Mouse (Mus musculus): ENCODE data around the gene Gm10320. TPM values are rescaled to one million over a fixed set of nuclear protein-coding genes. Genes with fewer than 3 reads are reported as not detected.

Gene Gm10320
- total RNA-seq, 2 experiments from 2014 or later, result 0.66 to 8.9 TPM

GRCm38 (mm10) chr13:98470321-98470720 is 21.5 kb downstream of the Gm10320 start:
- ATAC-seq (ENCODE audit: poor library complexity, severe bottlenecking), result no peak

- ATAC-seq (ENCODE audit: poor library complexity, severe bottlenecking), result no peak
These were observed 21.9 kb downstream of the Gm10320 start for GRCm38 (mm10) chr13:98469916-98470315.

GRCm38 (mm10) chr13:98461467-98461866 is 30.3 kb downstream of the Gm10320 start:
- no peak for ATAC-seq (ENCODE audit: poor library complexity, severe bottlenecking)

GRCm38 (mm10) chr13:98456398-98456797 is 35.4 kb downstream of the Gm10320 start:
- no peak for ATAC-seq (ENCODE audit: poor library complexity, severe bottlenecking)

- no peak for ATAC-seq (ENCODE audit: poor library complexity, severe bottlenecking)
These were observed 36.2 kb downstream of the Gm10320 start for GRCm38 (mm10) chr13:98455646-98456045.

- no peak for ATAC-seq (ENCODE audit: poor library complexity, severe bottlenecking)
These were observed 37.4 kb downstream of the Gm10320 start for GRCm38 (mm10) chr13:98454224-98454967.

DNA sequence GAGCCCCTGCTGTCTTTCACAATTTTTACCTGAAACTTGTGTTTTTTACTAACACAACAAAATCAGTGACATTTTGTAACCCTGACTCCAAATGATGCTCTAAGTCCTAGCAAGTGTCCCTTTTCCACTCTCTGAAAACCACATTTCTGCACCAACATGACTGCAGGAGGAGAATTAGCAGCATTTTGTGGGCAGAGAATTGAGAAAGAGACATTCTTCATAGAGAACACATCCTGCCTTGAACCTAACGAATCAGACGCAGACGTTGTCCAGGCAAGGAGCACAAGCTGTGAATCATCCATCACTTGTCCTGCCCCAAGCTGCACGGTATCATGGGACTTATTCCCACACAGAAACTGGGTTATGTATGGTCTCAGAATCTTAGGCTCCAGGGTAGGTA is 38.7 kb downstream of the Gm10320 start:
- ATAC-seq (ENCODE audit: poor library complexity, severe bottlenecking), result no peak

DNA sequence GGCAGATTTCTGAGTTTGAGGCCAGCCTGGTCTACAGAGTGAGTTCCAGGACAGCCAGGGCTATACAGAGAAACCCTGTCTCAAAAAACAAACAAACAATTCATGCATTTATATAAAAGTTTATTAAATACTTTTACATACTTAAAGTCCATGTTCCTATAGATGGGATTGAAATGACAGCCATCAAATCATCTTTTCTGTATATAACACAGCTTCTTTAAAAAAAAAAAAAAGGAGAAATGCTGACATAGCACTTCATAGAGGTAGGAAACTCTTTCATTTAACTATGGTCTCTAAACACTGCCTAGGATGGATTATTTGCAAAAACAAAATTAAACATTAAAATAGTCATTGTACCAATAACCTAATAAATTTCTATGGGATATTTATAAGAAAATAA is 43.1 kb downstream of the Gm10320 start:
- ATAC-seq (ENCODE audit: poor library complexity, severe bottlenecking), result no peak

DNA sequence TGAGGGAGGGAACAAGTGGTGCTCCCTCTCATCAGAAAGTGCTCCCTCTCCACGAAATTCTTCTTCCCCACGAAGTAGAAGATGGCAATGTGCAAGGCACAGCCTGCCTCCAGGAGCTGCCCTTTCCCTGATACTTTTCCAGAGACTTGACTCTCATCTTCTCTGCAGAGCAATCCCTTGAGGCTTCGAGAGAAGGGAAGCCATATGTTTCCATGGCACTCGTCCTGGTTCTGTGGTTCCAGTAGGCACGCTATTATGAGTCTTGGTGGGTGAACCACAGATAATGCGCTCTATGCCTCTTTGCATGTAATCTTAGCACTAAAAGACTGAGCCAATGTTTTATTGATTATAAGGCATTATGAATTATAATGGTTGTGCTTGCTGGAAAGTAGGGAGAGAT is 44.1 kb downstream of the Gm10320 start:
- no peak for ATAC-seq (ENCODE audit: poor library complexity, severe bottlenecking)

DNA sequence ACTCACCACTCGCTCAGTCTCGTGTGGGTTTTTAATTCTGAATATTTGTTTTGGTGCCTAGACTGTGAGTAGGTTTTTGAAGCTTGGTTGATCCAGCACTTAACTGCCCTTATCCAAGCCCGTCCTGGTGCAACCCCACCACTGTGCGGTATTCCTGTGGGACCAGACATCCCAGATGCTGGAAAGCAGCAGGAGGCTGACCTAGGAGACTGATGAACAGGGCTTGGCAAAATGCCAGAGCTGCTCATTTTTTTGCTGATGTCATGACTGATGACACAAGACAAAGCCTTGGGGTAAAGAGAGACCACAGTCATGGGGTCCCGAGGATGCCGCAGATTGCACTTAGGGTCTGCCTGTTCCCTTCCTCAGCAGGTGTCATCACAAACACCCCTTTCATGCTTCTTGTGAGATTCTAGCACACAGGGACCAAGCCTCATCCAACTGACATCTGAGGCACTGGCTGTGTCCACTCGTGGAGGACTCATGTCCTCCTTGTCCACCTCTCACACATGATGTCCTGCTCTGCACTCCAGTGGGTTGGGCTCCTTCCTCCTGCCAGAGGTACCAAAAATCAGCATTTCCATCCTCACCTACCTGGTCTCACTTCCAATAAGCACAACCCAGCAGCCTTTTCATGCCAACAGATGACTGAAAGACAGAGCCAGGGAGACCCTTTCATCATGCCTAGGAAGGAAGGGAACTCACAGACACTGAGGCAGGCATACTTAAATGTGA is 46.2 kb downstream of the Gm10320 start:
- no peak for ATAC-seq (ENCODE audit: poor library complexity, severe bottlenecking)

- ATAC-seq (ENCODE audit: poor library complexity, severe bottlenecking), result no peak
These were observed 50.8 kb downstream of the Gm10320 start for GRCm38 (mm10) chr13:98441001-98441400.

- ATAC-seq (ENCODE audit: poor library complexity, severe bottlenecking), result no peak
These were observed 51.4 kb downstream of the Gm10320 start for GRCm38 (mm10) chr13:98440293-98440952.

Other genes starting within 250 kb of the Gm10320 start
- gene Utp15, start 229.0 kb downstream of the Gm10320 start, total RNA-seq (2015), result 10.9 and 12.1 TPM in 2 replicates
- 18.8 and 20.5 TPM in 2 replicates for gene Utp15, start 229.0 kb downstream of the Gm10320 start, total RNA-seq (2017)
- 20.8 and 25.2 TPM in 2 replicates for gene Ankra2, start 228.9 kb downstream of the Gm10320 start, total RNA-seq (2015)
- gene Ankra2, start 228.9 kb downstream of the Gm10320 start, total RNA-seq (2017), result 20.7 and 20.9 TPM in 2 replicates
- gene Gm21976, start 212.1 kb downstream of the Gm10320 start, total RNA-seq (2015), result not detected in 2 replicates
- not detected in 2 replicates for gene Gm21976, start 212.1 kb downstream of the Gm10320 start, total RNA-seq (2017)
- 843 and 873 TPM in 2 replicates for gene Btf3, start 175.0 kb downstream of the Gm10320 start, total RNA-seq (2015)
- 1,331 and 1,501 TPM in 2 replicates for gene Btf3, start 175.0 kb downstream of the Gm10320 start, total RNA-seq (2017)
- gene Foxd1, start 137.8 kb downstream of the Gm10320 start, total RNA-seq (2015), result not detected in 2 replicates
- gene Foxd1, start 137.8 kb downstream of the Gm10320 start, total RNA-seq (2017), result not detected in 2 replicates
- gene Tmem174, start 145.4 kb upstream of the Gm10320 start, total RNA-seq (2015), result not detected in 2 replicates
- 0.11 TPM in 1 of 2 replicates, not detected in the other for gene Tmem174, start 145.4 kb upstream of the Gm10320 start, total RNA-seq (2017)
- not detected in 2 replicates for gene Tmem171, start 202.8 kb upstream of the Gm10320 start, total RNA-seq (2015)
- 0.45 TPM in 1 of 2 replicates, not detected in the other for gene Tmem171, start 202.8 kb upstream of the Gm10320 start, total RNA-seq (2017)